Mouse (Mus musculus) lung, adult 2 months (tissue): Measurements from ENCODE around the gene Clec2i. TPM values are rescaled to one million over a fixed set of nuclear protein-coding genes. Genes with fewer than 3 reads are reported as not detected.

Source experiments
- DNase-seq: peaks from one replicate; pipeline ENCODE4 v3.0.0; 2022
- H3K4me1 ChIP-seq: fragments of 200-500 bp; 2 replicates; pipeline ENCODE4 v1.6.1; 2011; ENCODE audit warnings: low read length; ENCODE audit not compliant: control insufficient read depth, insufficient read depth
- H3K4me3 ChIP-seq: fragments of 200-500 bp; replicated peaks from 2 replicates; pipeline ENCODE3; 2011; ENCODE audit warnings: low read depth, mild to moderate bottlenecking, control low read depth, low read length; ENCODE audit errors: extremely low read depth
- CTCF ChIP-seq: fragments of 200-500 bp; IDR thresholded peaks from 2 replicates; pipeline ENCODE4 v1.5.1; 2011; ENCODE audit warnings: mild to moderate bottlenecking, low read length, control low read depth; ENCODE audit not compliant: insufficient read depth
- POLR2A ChIP-seq: fragments of 200-500 bp; IDR thresholded peaks from 2 replicates; pipeline ENCODE4 v1.6.1; 2011; ENCODE audit warnings: low read depth, mild to moderate bottlenecking, control low read depth, low read length, borderline replicate concordance; ENCODE audit errors: extremely low read depth
- WGBS: fragments of 180-500 bp; shearing (Covaris S2); methylation state at CpG from one replicate; pipeline ENCODE4 v1.1.7; 2018; 5-methylcytosine and 5-hydroxymethylcytosine counted together
- polyA plus RNA-seq: library from polyadenylated mRNA; depleted of rRNA; stranded (reverse); fragments of >200 nt; gene quantifications from 2 replicates; pipeline ENCODE4 v1.2.3, GENCODE M21; 2012

Gene Clec2i
- polyA plus RNA-seq, 1 experiment = 1.6 TPM

DNA sequence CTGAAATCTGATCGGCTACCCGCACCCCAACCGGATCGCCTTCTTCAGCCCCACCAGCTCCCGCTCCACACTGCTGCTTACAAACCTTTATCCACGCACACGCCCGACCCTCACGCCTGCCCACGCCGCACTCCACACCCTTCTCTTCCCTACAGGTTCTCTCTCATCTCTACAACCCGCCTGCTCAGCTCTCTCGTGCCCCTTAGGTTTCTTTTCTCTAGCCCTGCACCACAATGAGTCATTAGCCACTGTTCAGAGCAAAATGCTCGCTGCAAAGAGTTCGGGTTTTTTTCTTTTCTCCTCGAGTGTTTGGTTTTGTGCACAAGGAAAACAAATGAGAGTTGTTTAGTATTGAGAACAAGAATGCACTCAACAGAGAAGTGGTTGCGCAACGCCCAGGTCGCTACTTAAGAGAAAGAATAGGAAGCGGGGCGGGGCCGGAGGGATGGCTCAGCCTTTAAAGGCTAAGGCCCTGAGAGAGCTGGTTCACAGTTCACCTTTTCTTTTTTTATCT lies 43.9 kb upstream of the Clec2i start:
- DNase-seq = peak; percentile 87
- H3K4me1 ChIP-seq = peaks cover 4% of the 10 kb centered on the region
- under 1% methylated on average over 22 of the region's 22 CpGs for WGBS
- no peak for TF ChIP-seq CTCF
- peak; percentile 28; the same call in 1 of the 2 replicates for TF ChIP-seq POLR2A
- H3K4me3 ChIP-seq = peak overlapping the region; percentile 93

DNA sequence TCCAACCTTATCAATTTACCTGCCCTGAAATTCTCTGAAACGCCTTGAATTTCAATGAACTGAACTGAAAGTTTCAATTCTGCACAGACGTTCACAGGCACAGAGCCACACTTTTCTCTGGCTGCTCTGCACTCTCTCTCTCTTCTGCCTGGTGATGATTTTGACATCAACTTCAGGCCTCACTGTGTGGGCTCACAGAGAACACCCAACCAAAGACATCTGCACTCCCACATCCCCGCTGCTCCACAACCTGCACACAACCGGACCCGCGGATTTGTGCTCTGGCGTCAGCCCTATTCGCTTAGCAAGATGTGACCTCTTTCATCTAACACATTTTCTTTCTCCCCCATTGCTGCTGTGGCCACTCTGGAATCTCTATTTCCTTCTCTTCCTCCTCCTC lies 43.3 kb upstream of the Clec2i start:
- WGBS = 26% methylated on average over 8 of the region's 8 CpGs
- no peak for DNase-seq
- H3K4me3 ChIP-seq = no peak overlapping the region
- TF ChIP-seq CTCF (no peak), POLR2A (no peak)
- peaks cover 4% of the 10 kb centered on the region for H3K4me1 ChIP-seq

DNA sequence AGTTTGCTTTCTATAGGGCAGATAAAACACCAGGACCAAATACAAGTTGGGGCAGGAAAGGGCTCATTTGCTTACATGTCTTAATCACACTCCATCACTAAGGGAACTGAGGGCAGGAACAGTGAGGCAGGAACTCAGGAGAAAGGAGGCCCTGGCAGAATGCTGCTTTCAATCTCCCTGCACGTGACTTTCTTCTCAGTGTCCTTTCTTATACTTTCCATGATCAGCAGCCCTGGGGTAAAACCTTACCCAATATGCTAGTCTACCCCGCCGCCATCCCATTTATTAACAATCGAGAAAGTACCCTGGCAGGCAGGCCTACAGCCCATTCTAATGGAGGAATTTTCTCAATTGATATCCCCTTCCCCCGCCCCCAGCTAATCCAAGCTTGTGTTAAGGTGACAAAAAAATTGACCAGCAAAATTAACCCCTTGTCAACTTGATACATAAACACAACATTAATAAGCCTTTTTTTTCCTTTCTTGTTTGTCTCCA lies 42.8 kb upstream of the Clec2i start:
- WGBS = 86% methylated on average over 5 of the region's 5 CpGs

DNA sequence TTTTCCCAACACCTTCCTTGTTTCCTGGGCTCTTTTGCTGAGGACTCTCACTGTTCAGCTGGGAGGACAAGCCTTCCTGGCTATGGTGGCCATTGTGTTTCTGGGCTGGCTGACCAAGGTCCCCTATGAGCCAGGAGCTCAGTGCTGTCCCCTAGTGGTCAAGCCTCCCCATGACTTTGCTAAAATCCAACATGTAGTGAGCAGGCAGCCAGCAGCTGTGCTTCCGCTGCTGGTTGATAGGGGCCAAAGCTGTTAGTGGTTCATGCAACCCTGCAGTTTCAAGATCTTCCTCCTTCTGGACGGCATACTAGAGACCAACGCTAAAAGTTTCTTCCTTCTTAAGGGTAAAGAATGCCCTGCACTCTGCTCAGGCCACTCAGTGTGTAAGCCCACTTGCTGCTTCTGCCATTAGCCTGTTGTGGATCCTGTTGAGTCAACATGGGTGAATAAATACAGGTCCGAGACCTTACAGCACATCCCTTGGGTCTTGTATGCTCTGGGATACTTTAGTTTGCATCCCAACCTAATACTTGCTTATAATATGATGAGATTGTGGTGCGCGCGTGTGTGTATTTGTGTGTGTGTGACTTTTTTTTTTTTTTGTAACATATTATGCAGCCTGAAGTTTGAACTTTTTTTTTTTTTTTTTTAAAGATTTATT lies 41.9 kb upstream of the Clec2i start:
- Histone ChIP-seq H3K4me1 (peaks cover 4% of the 10 kb centered on the region), H3K4me3 (no peak overlapping the region)
- 28% methylated on average over 7 of the region's 7 CpGs for whole genome bisulfite sequencing
- peak; percentile 88 for DNase-seq
- TF ChIP-seq POLR2A = no peak
- TF ChIP-seq CTCF = peak; percentile 99

More for the DNA sequence above, 42.8 kb upstream of the Clec2i start:
- Histone ChIP-seq H3K4me1 (peaks cover 4% of the 10 kb centered on the region), H3K4me3 (no peak overlapping the region)
- no peak for DNase-seq
- TF ChIP-seq CTCF (no peak), POLR2A (no peak)

DNA sequence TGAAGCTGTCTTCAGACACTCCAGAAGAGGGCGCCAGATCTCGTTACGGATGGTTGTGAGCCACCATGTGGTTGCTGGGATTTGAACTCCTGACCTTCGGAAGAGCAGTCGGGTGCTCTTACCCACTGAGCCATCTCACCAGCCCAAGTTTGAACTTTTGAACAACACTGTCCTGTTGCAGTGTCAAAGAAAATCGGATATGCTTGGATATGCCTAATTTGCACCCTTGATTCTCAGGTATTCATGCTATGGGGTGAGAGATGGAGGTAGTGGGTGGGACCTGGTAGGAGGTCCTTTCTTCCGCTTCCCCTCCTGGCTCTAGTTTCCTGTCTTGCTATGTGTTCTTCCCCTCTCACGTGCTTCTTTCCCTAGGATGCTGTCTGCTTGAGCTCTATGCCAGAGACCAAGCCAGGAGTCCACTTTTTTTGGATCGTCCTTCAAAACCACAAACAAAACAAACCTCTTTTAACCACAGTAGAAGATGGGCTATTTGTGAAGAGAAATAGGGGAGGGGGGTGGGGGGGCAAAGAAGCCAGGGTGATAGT lies 41.3 kb upstream of the Clec2i start:
- peaks cover 6% of the 10 kb centered on the region for H3K4me1 ChIP-seq
- DNase-seq = no peak
- H3K4me3 ChIP-seq = no peak overlapping the region
- WGBS = 42% methylated on average over 8 of the region's 9 CpGs
- TF ChIP-seq POLR2A (no peak), CTCF (no peak)

DNA sequence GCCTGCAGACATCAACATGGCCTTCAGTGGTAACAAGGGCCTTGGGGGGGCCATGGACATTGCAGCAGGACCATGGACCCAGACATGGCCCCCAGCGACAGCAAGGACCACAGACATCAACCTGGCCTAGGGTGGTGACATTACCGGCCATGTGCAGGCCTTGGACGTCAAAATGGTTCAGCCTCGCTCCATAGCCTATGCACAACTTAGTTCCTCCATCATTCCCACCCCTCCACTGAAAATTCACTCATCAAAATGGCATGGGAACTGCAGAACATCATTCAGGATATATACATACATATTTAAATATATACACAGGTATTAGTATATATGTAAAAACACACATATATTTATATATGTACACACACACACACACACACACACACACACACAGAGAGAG lies 40.0 kb upstream of the Clec2i start:
- Histone ChIP-seq H3K4me3 (no peak overlapping the region), H3K4me1 (peaks cover 6% of the 10 kb centered on the region)
- TF ChIP-seq CTCF (no peak), POLR2A (no peak)
- WGBS = 90% methylated on average over 4 of the region's 4 CpGs
- DNase-seq = no peak

DNA sequence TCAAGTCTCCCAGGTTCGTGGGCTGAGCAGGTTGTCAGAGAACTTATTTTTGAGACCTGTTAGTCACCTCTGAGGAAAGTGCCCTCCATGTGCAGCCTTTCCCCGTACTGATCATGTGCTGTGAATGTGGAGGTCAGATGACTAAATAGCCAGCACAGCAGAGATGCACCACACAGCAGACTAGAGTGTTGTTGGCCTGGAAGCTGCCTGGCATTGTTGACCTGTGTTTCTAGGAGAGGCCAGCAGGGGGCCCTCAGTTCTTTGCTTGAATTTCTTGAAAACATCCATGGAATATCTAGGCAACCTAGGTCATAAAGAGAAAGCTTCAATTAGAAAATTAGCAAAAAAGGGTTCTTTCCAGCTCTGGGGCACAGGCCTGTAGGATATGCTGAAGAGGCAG lies 37.5 kb upstream of the Clec2i start:
- WGBS = 57% methylated on average over 2 of the region's 2 CpGs
- DNase-seq = no peak
- peaks cover 2% of the 10 kb centered on the region; the same call in 1 of the 2 replicates for H3K4me1 ChIP-seq
- no peak for TF ChIP-seq POLR2A
- TF ChIP-seq CTCF = peak; percentile 69
- H3K4me3 ChIP-seq = no peak overlapping the region

DNA sequence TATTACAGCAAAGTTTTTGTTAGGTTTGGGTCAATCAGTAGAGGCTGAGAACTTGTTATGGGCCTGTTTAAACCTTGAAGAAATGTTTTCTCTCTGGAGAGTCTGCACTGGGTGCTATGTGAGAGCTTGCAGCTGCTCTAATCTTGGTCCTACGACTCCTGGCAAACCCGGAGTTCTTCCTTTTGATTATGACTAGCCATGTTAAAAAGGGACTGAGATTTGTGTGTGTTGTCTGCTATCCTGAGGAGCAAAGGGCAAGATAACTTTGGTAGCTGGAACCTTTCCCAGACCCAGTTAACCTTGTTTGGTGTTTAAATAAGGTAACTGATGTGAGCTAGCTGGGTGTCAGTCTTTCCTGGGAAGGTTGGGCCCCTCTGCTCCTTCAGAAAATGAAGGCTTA lies 36.7 kb upstream of the Clec2i start:
- WGBS = 34% methylated on average over 2 of the region's 2 CpGs
- Histone ChIP-seq H3K4me1 (peaks cover 6% of the 10 kb centered on the region), H3K4me3 (no peak overlapping the region)
- no peak for DNase-seq
- no peak for TF ChIP-seq CTCF
- TF ChIP-seq POLR2A = no peak

DNA sequence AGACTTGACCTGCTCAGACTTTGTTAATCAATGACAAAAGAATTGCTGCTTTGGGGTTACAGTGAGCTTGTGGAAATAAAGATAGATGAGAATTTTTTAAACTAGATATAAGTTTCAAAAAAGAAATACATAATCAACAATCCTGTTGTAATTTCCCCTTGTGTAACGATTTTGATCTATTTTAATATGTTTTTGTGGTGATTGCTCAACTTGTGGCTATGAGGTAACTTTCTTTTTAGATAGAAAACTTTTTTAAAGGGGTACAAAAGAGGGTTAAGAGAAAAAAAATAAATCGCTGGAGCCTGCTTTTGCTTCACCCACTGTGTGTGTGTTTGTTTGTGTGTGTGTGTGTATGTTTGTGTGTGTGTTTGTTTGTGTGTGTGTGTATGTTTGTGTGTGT lies 36.2 kb upstream of the Clec2i start:
- TF ChIP-seq POLR2A (no peak), CTCF (no peak)
- DNase-seq = no peak
- no peak overlapping the region for H3K4me3 ChIP-seq
- H3K4me1 ChIP-seq = peaks cover 8% of the 10 kb centered on the region
- WGBS = 51% methylated on average over 2 of the region's 2 CpGs

DNA sequence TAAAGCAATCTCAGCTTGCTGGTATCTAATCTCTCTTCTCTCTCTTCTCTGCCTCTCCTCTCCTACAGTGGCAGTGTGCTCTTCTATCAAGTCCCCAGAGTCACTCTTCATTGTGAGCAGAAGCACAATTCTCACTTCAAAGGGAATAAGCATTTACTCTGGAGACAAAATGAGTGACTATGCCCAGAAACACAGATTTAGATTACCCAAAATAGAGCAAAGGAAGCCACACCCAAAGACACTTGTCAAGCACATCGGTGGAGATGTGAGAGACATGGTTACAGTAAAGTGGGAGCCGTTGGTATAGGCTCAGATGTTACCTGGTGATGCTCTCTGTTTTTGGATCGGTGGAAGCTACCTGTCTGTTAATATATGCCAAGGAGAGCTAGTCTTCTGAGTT lies 34.6 kb upstream of the Clec2i start:
- H3K4me1 ChIP-seq = peaks cover 8% of the 10 kb centered on the region
- H3K4me3 ChIP-seq = no peak overlapping the region
- WGBS = 47% methylated on average over 3 of the region's 3 CpGs
- no peak for DNase-seq
- no peak for TF ChIP-seq POLR2A
- no peak for TF ChIP-seq CTCF
